Mouse (Mus musculus) layer of hippocampus, adult 8-10 months (tissue): Measurements from ENCODE around the gene 2810408A11Rik. TPM values are rescaled to one million over a fixed set of nuclear protein-coding genes. Genes with fewer than 3 reads are reported as not detected.

ENCODE experiments used
- DNase-seq, 2 experiments: peaks; one replicate each; pipeline ENCODE4 v3.0.0; 2022; ENCODE audit warnings: low spot score in 2 of 2
- total RNA-seq, 4 experiments: library from RNA; stranded (reverse); gene quantifications; 2 replicates each; pipeline ENCODE4 v1.2.4; 2022

2810408A11Rik gene
- total RNA-seq, 4 experiments from 2014 or later: 0.64 to 0.72 TPM; not detected in 2

DNA sequence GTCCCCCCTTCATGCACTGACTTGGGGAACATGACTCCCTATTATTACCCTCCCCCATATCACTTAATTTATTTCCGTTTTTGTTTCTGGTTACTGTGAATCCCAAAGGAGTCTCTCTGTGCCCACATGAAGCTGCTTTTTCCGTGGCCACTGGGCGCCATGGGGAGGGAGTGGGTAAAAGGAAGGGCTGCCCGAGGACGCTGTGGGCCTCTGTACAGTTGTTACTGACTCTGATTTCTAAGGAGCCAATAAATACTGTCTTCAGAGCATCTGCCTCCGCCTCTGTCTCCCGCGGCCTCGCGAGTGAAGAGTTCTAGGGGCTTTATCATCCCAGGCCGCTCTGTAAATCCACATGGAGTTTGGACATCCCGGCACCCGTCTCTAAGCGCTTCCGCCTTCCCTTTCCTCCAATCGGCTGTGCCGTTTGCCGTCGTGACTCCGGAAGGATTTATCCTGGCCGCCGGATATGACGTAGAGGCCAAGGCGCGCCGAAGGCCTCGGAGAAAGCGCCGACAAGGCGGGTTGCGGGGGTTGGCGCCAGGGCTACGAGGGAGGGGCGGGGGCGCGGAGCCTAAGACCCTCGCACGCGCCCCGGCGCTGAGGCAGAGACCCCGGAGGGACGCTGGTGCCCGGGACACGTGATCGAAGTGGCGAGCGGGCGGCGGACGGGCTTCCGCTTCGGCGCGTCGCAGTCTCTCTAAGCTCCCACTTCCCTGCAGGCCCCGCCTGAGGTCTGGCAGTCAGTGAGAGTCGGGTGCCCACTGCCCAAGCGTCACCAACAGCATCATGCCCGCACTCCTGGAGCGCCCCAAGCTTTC, 13.0 kb upstream of the 2810408A11Rik start, which contains the start of gene Gps2:
TSS of gene Gps2 (plus strand) at position 335 of the 818 bp plus-strand sequence.
- peak; percentile 91 to 92 for DNase-seq

DNA sequence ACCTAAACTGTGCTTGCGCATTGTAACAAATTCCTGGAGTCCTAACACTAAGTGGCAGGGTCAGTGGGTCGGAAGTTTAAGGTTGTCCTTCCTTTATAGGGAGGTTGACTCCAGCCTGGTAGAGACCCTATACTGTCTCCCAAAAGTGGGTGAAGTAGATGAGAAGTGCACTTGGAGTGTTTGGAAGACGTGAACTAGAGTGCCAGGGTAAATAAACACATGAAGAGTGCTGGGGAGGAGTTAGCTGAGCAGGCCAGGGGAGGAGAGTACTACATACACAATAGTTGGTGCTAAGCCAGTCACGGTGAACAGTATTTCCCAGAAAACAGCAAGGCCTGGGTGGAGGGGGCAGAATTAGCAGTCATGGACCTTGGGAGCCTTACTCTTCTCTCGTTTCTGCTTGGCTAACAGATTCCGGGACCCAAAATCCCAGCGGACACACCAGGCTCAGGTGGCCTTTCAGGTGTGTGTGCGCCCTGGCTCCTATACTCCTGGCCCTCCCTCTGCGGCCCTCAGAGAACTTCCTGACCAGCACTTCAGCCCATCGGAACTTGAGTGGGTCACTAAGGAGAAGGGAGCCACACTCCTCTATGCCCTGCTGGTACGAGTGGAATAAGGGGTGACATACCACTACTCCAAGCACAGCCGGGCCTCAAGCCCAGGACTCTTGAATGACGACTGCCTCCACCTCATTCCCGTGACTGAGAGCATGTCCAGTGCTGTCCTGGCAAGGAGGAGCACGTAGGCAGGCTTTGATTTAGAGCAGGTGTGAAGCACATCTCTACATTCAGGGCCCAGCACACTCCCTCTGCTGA, 12.1 kb upstream of the 2810408A11Rik start:
- no peak for DNase-seq

DNA sequence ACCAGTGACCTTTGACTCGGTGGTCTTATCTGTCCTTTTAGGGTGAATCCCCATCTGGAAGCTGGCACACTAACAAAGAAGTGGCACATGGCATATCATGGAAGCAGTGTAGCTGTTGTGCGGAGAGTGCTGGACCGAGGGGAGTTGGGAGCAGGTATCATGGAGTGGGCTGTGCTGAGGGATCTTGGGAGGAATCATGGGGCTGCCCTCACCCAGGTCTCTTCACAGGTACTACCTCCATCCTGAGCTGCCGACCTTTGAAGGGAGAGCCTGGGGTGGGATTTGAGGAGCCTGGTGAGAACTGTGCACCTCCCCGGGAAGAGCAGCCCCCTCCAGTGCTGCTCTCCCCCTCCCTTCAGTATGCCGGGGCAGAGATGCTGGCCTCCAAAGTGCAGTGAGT, 10.9 kb upstream of the 2810408A11Rik start:
- no peak for DNase-seq

DNA sequence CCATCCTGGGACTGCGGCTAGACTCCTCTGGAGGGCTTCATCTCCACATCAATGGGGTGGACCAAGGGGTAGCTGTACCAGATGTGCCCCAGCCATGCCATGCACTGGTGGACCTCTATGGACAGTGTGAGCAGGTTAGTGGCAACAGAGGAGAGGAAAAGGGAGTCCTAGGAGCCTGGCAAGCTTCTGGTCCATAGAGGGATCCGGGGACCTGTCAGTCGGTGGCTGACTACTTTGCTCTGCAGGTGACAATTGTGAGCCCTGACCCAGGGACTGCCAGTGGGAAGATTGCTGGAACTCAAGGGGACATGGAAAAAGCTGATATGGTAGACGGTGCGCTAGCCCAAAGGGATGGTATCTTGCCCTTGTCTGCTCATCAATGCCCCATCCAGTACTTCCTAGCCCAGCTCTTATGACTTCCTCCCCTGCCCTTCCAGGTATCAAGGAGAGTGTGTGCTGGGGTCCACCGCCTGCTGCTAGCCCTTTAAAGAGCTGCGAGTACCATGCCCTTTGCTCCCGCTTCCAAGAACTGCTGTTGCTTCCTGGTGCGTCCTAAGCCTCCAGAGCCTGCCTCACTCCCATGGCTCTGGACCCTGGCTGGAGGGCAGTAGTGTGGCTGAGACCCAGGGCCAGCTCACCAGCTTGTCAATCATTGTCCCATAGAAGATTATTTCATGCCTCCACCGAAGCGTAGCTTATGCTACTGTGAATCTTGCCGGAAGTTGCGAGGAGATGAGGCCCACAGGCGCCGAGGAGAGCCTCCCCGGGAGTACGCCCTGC, 10.2 kb upstream of the 2810408A11Rik start:
- no peak for DNase-seq

DNA sequence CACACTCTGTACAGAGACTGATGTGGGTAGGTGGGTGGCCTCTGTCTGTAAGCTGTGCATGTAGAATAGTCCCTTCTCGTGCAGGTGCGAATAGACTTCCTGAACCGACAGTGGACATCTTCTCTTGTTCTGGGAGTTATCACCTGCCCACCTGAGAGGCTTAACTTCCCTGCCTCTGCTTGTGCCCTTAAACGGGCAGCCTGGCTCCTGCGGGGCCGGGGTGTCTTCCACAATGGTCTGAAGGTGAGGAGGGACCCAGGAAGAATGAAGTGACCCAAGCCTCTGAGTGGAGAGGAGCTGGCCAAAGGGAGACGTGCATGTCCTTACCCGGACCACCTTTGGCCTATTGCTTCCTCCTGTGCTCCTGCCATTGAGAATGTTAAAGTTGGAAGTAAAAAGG, 9.4 kb upstream of the 2810408A11Rik start:
- no peak for DNase-seq

DNA sequence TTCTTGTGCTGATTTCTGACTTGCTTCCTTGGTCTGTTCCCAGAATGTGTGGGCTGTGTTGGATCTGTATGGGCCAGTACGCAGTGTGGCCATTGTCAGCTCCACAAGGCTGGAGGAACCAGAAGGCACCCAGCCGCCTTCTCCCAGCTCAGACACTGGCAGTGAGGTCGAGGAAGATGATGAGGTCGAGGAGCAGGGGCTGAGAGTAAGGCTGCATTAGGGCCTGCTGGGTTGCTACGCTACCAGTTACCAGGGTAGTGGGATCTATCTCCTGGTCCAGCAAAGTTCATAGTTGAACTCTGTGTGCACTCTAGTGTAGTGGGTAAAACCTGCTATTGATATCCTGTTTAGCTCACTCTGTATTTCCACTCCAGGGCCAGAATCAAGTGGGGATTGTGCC, 8.4 kb upstream of the 2810408A11Rik start:
- DNase-seq: no peak

DNA sequence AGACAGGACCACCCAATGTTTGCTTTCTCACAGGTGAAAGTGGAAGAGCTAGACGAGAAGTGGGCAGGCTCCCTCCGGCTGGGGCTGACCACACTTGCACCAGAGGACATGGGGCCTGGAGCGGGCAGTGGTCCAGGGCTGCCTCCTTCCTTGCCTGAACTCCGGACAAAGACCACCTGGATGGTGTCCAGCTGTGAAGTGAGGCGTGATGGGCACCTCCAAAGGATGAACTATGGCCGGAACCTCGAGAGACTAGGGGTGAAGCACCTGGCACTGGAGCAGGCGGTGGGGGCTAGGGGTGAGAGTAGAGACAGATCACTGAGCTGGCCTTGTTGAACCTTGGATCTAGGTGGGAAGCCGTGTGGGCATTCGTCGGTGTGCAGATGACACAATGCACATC, 7.9 kb upstream of the 2810408A11Rik start:
- no peak for DNase-seq

DNA sequence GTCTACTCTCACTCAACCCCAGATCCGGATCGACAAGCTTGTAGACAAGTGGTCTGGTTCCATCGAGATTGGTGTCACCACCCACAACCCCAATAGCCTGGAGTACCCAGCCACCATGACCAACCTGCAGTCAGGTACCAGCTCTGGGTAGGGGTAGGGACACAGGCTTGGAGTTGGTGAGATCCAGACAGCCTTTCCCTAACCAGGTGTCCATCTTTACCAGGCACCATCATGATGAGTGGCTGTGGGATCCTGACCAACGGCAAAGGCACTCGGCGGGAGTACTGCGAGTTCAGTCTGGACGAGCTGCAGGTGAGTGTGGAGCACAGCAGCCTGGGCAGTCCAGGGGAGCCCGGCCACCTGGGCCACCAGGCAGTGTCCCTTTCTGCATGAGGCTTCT, 3.5 kb upstream of the 2810408A11Rik start:
- DNase-seq: no peak

DNA sequence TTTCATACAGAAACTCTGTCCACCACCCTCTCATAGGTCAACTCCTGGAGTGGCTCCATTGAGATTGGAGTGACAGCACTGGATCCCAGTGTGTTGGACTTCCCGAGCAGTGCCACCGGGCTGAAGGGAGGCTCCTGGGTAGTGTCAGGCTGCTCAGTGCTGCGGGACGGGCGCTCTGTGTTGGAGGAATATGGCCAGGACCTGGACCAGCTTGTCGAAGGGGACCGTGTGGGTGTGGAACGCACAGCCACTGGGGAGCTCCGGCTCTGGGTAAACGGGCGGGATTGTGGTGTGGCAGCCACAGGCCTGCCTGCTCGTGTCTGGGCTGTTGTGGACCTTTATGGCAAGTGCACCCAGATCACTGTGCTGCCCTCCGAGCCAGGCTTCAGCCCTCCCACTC, 2.2 kb upstream of the 2810408A11Rik start:
- no peak for DNase-seq

DNA sequence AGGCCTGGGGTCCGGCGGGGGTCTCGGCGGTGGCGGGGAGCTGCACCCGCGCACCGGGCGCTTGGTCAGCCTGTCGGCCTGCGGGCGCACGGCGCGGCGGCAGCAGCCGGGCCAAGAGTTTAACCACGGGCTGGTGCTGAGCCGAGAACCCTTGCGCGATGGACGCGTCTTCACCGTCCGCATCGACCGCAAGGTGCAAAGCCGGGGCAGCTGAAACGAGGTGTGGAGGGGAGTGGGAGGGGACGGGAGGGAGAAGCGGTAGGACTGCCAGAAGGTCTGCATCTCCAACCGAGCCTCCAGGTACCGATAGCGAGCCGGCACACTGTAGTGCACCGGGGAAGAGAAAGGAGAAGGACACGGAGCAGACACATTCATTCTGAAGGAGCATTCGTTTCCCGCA, 1.2 kb upstream of the 2810408A11Rik start:
- DNase-seq: no peak

DNA sequence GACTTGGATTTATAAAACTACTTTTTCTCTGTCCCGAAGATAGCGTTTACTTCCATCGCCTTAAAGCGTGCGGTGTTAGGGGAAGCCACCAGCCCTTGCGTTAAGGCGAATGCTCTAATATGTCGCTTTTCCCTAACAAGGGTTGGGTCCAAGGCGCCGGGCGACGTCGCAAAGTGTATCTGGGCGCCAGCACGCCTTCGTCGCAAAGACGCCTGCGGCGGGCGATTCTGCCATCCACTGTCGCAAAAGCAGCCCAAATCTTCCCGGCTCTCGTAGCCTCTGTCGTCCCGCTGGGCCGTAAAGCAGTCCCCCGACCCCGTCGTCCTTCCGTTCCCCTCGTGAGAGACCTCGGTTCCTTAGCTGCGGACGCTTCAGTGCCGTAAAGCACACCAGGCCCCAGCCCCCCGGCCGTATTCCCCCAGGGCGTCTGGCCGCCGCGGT, 639 bp upstream of the 2810408A11Rik start:
- peak; percentile 98 for DNase-seq

DNA sequence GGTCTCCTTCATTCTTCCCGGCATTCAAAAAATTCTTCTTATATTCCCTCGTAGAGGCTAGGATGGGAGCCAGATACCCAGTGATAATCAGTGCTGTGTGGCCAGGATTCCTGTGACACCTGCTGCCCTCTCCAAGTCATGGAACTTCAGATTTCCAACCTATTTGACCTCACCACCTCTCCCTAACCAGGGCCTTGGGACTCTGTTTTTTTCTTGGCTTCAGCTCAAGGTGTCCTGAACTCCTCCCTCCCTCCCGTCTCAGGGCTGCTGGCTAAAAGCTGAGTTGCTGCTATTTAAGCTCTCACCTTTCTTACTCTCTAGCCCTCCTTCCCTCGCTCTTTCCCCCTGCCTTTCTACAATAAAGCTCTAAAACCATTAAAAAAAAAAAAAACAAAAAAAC, 917 bp downstream of the 2810408A11Rik start:
- DNase-seq: no peak

DNA sequence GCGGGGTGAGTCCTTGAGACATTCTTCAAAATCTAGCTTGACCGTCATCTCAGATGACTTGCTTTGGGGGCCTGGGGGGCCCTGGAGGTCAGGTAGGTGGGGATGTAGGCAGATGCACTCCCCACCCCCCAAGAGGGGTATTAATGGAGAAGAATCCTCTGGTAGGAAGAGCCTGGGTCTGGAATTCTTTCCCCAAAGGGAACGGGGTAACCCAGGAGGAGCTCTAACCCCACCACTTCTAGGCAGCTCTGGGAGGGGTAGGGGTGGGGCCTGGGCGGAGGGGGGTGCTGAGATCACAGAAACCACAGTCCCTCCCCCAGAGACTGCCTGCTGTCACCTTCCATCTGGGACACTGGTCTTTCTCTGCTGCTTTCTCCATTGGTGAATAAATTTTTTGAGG, 5.5 kb downstream of the 2810408A11Rik start, which contains the start of gene Acap1:
TSS of gene Acap1 (minus strand) at position 249 of the 400 bp plus-strand sequence.
- no peak for DNase-seq

DNA sequence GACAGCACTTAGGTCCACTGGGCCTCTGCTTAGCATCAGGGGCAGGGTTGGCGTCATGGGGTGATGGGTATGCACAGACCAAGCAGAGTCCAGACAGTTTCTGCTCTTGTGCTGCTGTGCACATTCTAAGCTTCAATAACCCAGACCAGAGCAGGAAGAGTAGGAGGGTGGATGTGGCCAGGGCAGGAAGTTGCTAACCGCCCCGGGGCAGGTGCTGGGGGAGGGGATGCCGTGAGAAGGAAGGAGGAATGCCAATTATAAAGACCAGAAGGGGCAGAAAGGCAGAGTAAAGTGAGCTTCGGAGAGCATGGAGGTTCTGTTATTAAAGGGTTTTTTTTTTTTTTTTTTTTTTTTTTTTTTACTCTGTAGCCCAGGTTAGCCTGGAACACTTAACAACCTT, 6.1 kb downstream of the 2810408A11Rik start:
- DNase-seq: no peak

DNA sequence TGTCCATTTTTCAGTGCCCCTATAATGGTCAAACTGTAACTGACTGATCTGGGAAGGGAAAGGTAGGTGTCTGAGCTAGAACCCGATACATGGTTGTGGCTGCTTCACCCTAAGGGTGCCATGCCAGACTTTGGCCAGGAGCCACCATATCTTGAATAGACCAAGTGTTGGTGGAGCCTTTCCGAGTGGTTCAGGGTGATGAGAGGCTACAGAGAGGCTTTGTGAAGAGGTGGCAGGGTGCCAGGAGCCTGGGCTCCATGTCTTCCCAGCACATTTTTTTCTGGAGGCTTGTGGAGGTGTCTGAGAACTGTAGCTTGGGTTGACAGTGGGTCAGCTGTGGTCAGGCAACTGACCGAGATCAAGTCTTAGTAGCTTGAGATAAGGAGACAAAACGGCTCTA, 9.3 kb downstream of the 2810408A11Rik start:
- DNase-seq: peak in 1 of 2 experiments; percentile 56

DNA sequence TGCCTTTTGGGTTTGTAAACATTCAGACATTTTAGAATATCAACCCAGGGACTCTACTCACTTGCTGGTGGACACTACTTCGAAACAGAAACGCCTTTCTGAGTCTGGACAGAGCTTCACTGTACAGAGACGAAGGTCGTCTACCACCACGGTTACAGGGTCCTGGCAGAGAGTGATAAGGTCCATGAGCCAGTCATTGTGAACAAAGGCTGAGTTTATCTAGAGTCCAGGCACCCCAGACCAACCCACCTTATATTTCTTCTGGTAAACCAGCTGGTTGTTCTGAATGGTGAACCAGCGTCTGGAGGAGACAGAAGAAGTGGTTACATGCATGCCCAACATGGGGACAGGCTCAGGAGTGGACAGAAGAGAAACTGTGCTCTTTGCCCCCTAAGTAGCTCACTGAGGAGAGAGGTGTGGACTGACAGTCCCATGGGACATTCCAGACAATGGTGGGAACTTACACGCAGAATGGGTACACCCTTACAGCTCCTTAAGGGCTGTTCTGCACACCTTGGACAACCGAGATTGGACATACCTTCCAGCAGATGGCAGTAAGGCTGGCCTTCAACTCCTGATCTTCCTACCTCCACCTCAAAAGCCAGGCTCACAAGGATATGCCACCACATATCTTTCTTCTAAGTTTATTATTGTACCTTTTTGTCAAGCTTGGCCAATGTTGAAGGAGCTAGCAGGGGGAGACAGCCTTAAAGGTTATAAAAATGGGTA, 13.7 kb downstream of the 2810408A11Rik start:
- DNase-seq: no peak

DNA sequence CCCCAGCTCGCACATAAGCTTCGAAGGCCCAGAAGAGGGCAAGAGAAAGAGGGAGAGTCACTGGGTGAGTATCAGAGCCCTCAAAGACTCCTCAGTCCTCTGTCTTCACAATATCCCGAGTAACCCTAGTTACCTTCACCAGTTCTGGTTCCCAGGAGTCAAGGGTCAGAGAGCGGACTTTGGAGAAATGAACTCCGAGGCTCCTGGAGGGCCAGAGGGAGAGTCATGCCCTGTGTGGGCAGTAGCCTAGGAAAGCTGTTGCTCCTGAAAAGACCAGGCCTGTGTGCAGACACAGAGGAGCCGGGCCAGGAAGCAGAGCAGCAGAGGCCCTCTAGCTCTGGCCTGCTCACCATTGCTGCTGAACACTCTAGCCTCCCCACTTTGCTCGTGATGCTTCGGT, 16.1 kb downstream of the 2810408A11Rik start:
- no peak for DNase-seq

DNA sequence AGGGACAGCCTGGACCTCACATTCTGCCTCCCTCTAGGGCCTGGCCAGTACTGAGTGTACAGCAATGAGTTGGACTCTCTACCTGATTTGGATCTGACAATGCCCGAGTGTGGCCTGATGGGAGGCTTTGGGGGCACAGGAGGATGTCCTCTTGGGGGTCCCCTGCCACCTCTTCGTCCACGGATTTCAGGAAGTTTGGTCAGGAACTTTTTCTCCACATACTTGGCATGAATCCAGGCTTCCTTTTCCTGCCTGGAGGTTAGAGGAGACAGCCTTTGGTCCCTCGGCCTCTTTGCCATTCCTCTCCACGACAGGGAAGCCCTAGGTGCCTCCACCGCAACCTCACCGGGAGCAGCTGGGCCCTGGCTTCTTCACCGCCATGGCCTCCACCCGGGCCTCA, 16.5 kb downstream of the 2810408A11Rik start:
- DNase-seq: no peak

DNA sequence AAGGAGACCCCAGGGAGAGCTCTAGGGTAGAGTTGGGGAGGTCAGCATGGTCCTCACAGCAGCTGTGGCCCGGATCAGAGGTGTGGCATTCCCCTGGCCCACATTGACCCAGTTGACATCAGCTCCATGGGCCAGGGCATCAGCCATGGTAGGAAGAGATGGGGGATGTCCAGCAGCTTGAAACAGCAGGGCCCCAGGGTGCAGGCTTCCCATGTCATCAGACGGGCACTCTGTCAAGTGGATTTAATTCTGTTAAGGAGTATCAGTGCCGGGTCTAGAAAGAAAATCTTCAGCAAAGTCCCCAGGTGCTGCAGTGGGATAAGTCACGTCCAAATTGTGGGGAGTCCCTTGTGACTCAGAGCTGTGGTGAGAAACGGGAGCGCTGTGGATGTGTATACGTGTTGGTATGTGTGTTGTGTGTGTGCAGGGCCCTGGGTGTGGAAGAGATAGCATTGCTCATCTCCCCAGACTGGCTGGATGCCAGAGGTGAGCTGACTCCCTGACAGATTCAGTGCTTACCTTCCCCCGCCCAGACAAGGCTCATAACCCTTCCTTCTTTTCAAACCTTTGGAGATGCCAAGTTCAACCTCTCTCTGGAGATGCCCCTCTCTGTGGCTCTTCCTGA, 17.1 kb downstream of the 2810408A11Rik start:
- DNase-seq: no peak

DNA sequence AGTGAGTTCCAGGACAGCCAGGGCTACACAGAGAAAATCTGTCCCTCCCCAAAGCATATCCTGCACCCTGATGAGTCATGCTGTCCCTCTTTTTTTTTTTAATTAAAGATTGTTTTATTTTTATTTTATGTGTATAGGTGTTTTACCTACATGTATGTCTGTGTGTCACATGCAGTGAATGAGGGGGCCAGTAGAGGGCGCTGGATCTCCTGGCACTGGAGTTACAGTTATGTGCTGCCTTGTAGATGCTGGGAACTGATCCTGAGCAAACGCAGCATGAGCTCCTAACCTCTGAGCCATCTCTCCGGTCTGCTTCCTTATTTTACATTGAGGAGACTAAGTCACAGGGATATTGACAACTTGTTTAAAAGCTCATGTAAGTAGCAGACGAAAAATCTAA, 17.7 kb downstream of the 2810408A11Rik start:
- DNase-seq: no peak
